In genomic region chr13:37830874-37831311, GRCm38 (mm10) we compare ENCODE assay signal across 10 mouse cellular contexts. TPM values are rescaled to one million over a fixed set of nuclear protein-coding genes. Genes with fewer than 3 reads are reported as not detected.
DNase-seq lines count a peak whose midpoint lies in the region; ATAC-seq and TF ChIP-seq lines count a peak whose summit lies in the region.
"Had no signal": no experiment of that assay in that cellular context is flagged by ENCODE, and none has a peak within 500 bp of the region (broad histone marks: within the 10 kb centered on the region; RNA-seq: fewer than 3 reads in every experiment).

No protein-coding gene starts in this region.

- H3K4me3 ChIP-seq in gastrocnemius, adult 2 months: no peak overlapping the region
- no peak overlapping the region for H3K4me3 ChIP-seq in liver, embryonic 15.5 days (replicated peaks)
- no peak overlapping the region for H3K4me3 ChIP-seq in forebrain, embryonic 11.5 days (ENCODE audit: low read depth, low read length)

- peak overlapping the region; percentile 29 for H3K4me2 ChIP-seq in liver, embryonic 15.5 days
- H3K4me2 ChIP-seq in forebrain, embryonic 11.5 days (ENCODE audit: low read depth, low read length, severe bottlenecking): no peak overlapping the region

- 38% methylated on average over 4 of the region's 4 CpGs for WGBS in liver, embryonic 15.5 days (ENCODE audit: insufficient replicate concordance)
- WGBS in forebrain, embryonic 11.5 days: 13% methylated on average over 4 of the region's 4 CpGs

- peak overlapping the region; percentile 70 for H3K27ac ChIP-seq in gastrocnemius, adult 2 months
- H3K27ac ChIP-seq in liver, embryonic 15.5 days (replicated peaks): peak overlapping the region; percentile 52
- no peak overlapping the region for H3K27ac ChIP-seq in forebrain, embryonic 11.5 days (ENCODE audit: low read depth, low read length)

- H3K27me3 ChIP-seq in liver, embryonic 15.5 days: no peaks in the 10 kb centered on the region
- H3K27me3 ChIP-seq in forebrain, embryonic 11.5 days (ENCODE audit: control insufficient read depth, insufficient read depth, low read length): peaks cover 13% of the 10 kb centered on the region; the same call in 1 of the 2 replicates

- no peak for ATAC-seq in liver, embryonic 15.5 days (ENCODE audit: insufficient read depth)
- ATAC-seq in forebrain, embryonic 11.5 days (replicated peaks; ENCODE audit: low FRiP score): no peak

- no peaks in the 10 kb centered on the region for H3K36me3 ChIP-seq in liver, embryonic 15.5 days (replicated peaks)
- H3K36me3 ChIP-seq in forebrain, embryonic 11.5 days (ENCODE audit: control insufficient read depth, insufficient read depth, low read length): no peaks in the 10 kb centered on the region

- H3K9me3 ChIP-seq in liver, embryonic 15.5 days (replicated peaks): no peaks in the 10 kb centered on the region
- H3K9me3 ChIP-seq in forebrain, embryonic 11.5 days (ENCODE audit: control insufficient read depth, low read length): no peaks in the 10 kb centered on the region

- DNase-seq in gastrocnemius, adult 2 months: no peak
- DNase-seq in gastrocnemius, postnatal 36 days: no peak
- peak; percentile 41 for DNase-seq in urinary bladder, postnatal 14 days (ENCODE audit: low spot score)
- DNase-seq in urinary bladder, postnatal 10 days (ENCODE audit: low spot score): no peak
- DNase-seq in forebrain, embryonic 11.5 days (ENCODE audit: low spot score): no peak
- no peak for DNase-seq in frontal cortex, postnatal 10 days (ENCODE audit: low spot score in 2 of 2)
- no peak for DNase-seq in layer of hippocampus, postnatal 36 days
- DNase-seq: cerebellum, adult 11-12 months; gastrocnemius, postnatal 10 days had no signal

- peaks cover 73% of the 10 kb centered on the region for H3K4me1 ChIP-seq in liver, embryonic 15.5 days (replicated peaks)
- H3K4me1 ChIP-seq in forebrain, embryonic 11.5 days (replicated peaks; ENCODE audit: control insufficient read depth, insufficient read depth, low read length): peaks cover 13% of the 10 kb centered on the region; the same call in 1 of the 2 replicates

- no peak for TF ChIP-seq CTCF in gastrocnemius, adult 2 months (IDR thresholded peaks at IDR 0.05)

- H3K9ac ChIP-seq in liver, embryonic 15.5 days: no peak overlapping the region
- H3K9ac ChIP-seq in forebrain, embryonic 11.5 days (ENCODE audit: low read length): no peak overlapping the region

- intact Hi-C loops in gastrocnemius, adult 2 months (cut with DNase I): no loop called here
- intact Hi-C loops in gastrocnemius, postnatal 36 days (cut with DNase I): no loop called here

RNA-seq across cellular contexts. Expression of gene Rreb1, which starts 52.7 kb away (rescaled TPM):
- 10 to 100 TPM; 20.7 to 25.4 TPM for total RNA-seq in gastrocnemius, adult 2 months (2021)
- total RNA-seq in gastrocnemius, postnatal 36 days (2021): 10 to 100 TPM; 16.1 to 22.5 TPM
- 5.0 and 5.4 TPM in 2 replicates for polyA plus RNA-seq in liver, embryonic 15.5 days (2015; fragmentation: Nextera tagmentation; extraction: Ambion mirVana)
- 6.3 and 7.7 TPM in 2 replicates for polyA plus RNA-seq in forebrain, embryonic 11.5 days (2014; fragmentation: Nextera tagmentation; extraction: Ambion mirVana)
- 10 to 100 TPM; 63.5 to 79.8 TPM for total RNA-seq in layer of hippocampus, postnatal 36 days (2021)
